Mouse (Mus musculus) embryo, embryonic 11 days (tissue): ENCODE data around the gene Tfap2b.

Experiments
- DNase-seq: peaks from one replicate; pipeline ENCODE4 v3.0.0-alpha.2; 2015

The Tfap2b gene

DNA sequence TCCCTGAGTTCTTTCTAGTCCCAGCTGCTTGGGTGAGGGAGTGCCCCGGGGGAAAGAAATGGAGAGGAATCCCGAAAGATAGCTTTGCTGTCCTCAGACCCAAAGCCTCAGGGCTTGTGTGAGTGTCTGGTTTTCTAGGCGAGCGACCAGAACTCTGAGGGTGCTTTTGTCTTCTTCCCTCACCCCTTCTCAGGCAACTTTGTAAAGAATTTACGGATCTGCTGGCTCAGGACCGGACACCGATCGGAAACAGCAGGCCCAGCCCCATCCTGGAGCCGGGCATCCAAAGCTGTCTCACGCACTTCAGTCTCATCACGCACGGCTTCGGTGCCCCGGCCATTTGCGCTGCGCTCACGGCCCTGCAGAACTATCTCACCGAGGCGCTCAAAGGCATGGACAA lies 25.1 kb downstream of the Tfap2b start:
- DNase-seq, result peak; percentile 52

DNA sequence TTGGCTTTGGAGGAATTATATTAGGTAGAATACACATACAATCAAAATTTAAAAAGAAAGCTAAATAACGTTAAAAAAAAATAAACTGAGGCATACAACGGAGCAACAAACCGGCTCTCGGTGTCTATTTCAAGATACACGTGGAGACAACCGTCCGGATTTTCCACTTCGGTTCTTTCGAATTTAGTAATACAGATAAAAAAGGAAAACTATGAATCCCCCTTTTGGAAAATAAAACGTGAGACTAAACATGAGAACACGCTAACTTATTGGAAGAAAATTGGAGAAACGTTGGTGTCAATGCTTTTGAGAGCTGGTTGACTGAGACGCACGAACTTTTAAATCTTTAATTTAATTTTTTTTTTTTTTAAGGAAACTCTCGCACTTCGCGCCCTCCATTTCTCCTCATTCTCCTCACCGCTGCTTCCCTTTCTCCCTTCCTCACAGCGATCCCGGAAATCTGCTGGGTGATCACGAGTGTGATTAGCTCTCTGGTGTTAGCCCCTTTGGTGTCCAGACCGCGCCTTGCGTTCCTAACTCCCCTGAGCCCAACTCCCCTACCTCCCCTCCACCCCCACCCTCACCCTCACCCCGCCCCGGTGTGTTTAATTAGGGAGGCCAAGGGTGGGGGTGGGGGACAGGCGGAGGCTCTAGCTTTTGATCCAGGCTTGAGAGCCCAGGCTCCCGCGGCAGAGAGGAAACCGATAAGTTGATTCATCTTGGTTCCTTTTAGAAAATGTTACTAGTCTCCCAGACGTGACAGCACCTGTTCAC lies 25.9 kb downstream of the Tfap2b start:
- peak; percentile 52 for DNase-seq

DNA sequence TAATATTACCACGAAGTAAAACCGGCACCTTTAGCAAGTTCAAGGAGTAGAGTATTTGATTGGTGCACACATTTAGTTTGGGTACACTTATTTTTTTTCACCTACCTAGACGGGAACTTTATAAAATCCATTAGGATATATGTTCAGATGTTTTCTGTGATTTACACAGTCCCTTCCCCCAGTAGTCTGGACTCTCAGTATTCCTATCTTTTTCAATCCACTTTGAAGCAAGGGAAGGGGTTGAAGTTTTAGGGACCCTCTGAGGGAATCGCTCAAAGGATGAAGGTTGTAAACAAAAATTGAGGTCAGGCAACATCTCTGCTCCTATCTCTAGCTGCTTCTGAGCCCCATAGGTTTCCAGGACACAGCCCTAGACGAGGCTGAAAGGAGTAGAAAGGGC lies 27.3 kb downstream of the Tfap2b start:
- DNase-seq, result peak; percentile 2

DNA sequence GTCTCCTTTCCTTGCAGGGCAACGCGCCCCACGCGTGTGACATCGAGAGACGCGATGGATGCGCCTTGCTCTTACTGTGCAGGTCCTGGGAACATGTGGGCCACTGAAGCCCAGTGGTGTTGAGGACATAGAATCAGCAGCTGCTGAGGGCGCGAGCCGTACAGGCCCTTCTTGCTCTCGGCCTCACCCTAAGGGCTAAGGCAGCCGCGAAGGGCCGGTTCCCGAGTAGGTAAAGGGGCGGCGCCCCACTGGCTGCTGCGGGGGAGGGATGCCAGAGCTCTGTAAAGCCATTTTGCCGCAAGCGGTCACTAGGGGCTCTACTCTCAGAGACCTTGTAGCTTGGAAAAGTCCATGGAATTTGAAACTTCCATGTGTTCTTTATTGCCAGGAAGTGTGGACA lies 27.9 kb downstream of the Tfap2b start:
- peak; percentile 74 for DNase-seq

DNA sequence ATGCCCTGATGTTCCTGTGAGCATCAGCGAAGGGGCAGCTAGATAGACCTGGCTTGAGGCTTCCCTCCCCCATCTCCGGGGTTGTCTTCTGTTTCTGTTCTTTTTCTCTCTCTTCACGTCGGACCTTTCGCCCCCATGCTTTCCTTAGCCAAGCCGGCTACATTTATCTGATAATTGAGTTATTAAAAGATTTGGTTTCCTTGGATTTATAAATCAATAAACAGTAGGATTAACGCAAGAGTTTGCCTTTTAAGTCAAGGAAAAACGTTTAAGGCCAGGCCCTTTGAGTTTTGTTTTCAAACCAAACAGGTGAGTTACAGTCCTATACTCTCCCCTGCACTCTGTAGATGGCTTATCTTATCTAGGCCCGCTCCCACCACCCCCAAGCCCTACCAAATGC lies 28.3 kb downstream of the Tfap2b start:
- no peak for DNase-seq

DNA sequence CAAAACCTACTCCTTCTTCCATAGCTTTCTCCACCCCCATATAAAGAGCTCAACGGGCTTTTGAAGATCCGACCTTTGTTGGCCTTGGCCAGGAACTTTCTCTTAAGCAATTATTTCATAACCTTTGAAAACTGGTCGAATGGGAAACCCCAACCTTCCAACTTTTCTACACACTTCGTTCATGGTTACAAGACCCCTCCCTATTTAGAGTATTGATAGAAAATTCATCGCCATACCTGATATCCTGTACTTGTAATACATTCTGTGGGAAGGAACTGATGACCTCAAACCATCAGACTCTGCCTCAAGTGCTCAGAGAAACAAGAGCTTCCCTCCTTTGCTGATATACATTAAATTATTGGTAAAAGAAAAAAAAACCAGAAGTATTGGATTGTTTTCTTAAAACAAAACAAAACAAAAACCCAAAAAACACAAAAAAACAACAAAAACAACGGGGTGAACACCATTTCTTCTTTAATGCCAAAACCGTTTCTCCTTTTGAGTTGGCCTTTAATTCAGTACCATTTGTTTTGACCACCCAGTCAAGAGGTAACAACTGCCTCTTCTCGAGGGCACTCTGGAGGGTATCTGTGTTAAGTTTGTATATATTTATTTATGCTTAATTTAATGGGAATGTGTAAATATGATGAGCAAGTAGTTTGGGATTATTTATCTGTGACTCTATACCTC lies 29.2 kb downstream of the Tfap2b start:
- DNase-seq, result peak; percentile 4

DNA sequence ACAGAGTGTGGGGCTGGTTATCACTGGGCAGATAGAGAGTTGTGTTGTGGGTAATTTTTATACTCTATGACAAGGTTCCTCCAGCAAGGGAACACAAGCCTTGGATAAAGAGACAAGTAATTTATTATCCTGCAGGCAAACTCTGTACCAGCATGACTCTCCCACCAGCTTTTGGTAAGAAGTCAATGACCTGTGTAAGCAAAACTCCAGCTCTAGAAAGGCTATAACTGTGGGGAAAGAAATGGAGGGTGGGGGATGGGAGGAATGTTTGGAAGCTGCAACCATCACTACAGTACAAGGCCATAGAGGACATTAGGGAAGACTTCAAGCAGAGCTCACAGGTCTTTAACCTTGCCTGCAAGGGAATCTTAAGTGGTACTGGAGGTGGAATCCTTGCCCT lies 31.3 kb downstream of the Tfap2b start:
- DNase-seq, result peak; percentile 16

DNA sequence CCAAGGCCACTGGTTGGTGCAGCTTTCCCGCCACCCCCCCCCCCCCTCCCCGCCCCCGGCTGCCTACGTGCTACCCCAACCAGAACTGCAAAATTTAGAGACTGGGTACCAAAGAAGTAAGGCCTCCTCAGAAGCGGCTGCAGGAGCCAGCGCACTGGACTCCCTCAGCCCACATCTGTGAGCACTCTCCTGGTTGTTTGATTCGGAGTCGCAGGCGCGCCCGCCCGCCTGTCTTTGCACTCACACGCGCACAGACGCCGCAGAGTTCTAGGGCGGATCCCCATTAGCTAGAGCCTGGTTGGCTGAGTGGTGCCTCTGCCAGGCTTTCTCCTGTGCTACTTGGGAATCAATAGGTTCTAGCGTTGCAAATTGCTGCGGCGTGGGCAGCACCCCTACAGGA lies 32.6 kb downstream of the Tfap2b start:
- peak; percentile 79 for DNase-seq

DNA sequence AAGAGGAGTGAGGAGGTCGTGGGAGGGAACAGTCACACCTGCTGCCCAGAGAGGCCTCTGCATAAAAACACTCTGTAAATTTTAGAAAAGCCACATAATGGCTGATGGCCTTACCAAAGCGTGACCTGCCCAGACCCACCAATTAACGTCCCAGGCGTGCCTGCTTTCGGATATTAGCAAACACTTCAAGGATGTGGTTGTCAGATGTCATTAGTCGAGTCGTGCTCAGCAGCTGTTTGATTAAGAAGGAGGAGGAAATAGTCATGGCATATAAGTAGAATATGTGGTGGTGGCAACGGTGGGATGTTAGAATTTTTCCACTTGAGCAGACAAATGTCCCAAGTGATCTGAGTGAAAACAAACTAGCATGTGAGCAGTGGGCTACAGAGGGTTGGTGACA lies 33.3 kb downstream of the Tfap2b start:
- no peak for DNase-seq

DNA sequence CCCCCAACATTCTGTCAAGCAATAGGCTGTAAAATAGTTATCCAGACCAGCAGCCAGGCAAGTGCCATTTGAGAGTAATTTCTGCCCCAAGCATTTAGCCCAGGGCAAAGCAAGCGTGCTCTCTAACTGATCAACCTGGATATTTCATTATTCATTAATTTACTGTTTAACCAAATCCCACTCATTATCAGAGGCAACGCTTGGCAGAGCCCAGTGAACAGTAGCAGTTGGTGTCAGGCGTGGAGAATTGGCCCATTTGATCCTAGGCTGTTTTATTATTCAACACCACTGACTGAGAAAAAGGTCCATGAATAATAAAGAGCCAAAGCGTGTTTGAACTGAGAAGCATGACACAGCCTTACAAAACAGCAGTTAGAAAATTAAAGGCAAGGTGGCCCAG lies 36.3 kb downstream of the Tfap2b start:
- DNase-seq, result no peak

DNA sequence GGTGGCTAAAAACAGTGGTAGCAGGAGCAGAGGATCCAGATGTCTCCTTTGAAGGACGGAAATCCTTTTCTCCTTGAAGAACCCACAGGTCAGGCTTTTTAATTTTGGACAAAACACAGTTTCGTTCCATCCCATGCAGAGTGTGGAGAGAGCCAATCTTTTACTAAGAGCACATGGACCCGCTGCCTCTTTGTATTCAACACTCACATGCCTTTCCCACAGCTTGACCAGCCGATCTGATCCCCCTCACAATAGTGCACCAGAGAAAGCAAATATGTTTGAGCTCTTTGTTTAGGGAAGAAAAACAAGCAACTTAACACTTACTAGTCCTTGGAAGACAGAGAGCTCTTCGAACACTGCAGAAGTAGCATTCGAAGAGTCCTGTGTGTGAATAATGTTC lies 42.6 kb downstream of the Tfap2b start:
- no peak for DNase-seq

DNA sequence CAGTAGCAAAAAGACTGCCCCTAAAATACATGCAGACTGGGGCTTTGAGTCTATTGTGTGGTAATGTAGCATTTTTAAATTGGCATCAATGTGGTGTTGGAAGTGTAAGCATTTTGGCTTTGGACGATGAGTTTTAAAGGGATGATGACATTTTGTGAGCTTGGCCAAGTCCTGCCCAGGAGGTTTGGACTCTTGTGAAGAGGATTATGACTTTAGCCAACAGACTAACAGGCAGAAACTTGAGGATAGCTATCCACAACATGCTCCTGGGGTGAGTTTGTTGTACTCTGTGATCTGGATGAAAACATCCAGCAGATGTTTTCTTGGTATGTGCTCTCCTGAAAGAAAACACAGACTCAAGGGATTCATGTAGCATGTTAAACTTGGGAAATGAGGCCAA lies 60.9 kb downstream of the Tfap2b start:
- DNase-seq, result no peak
